Mouse (Mus musculus): ENCODE measurements at regions not wholly inside any gene's neighbourhood (a gene's known extent, or its start where the extent isn't known, plus 50 kb on each side); places are given as distances from the start of the nearest gene placed in this dataset.

GRCm38 (mm10) chr11:90126289-90126688, 61.2 kb upstream of the Gm45716 start:
- 54% methylated on average over 4 of the region's 4 CpGs for WGBS
- no peak overlapping the region for H3K9ac ChIP-seq (replicated peaks; ENCODE audit: low read depth, low read length)
- ATAC-seq (ENCODE audit: insufficient number of reproducible peaks, insufficient read depth, low FRiP score, low read depth) = no peak
- 0 out of 2 replicates have a peak, but pooled peaks cover 3% of the 10 kb centered on the region for H3K4me1 ChIP-seq (ENCODE audit: control insufficient read depth, insufficient read depth, low read length)
- no peaks in the 10 kb centered on the region for H3K36me3 ChIP-seq (ENCODE audit: control insufficient read depth, insufficient read depth, low read length)
- no peaks in the 10 kb centered on the region for H3K27me3 ChIP-seq (ENCODE audit: control insufficient read depth, insufficient read depth, low read length)
- no peak overlapping the region for H3K4me2 ChIP-seq (replicated peaks; ENCODE audit: low read depth, low read length)
- H3K9me3 ChIP-seq (ENCODE audit: control insufficient read depth, low read depth, low read length) = no peaks in the 10 kb centered on the region
- H3K27ac ChIP-seq (ENCODE audit: low read length) = no peak overlapping the region
- no peak overlapping the region for H3K4me3 ChIP-seq (ENCODE audit: low read depth, low read length)

GRCm38 (mm10) chr11:90128865-90129415, 58.5 kb upstream of the Gm45716 start:
- Histone ChIP-seq H3K36me3 (ENCODE audit: control insufficient read depth, insufficient read depth, low read length) (no peaks in the 10 kb centered on the region), H3K4me3 (ENCODE audit: low read depth, low read length) (no peak overlapping the region), H3K9me3 (ENCODE audit: control insufficient read depth, low read depth, low read length) (no peaks in the 10 kb centered on the region), H3K27me3 (ENCODE audit: control insufficient read depth, insufficient read depth, low read length) (no peaks in the 10 kb centered on the region), H3K9ac (replicated peaks; ENCODE audit: low read depth, low read length) (no peak overlapping the region), H3K4me1 (ENCODE audit: control insufficient read depth, insufficient read depth, low read length) (0 out of 2 replicates have a peak, but pooled peaks cover 3% of the 10 kb centered on the region), H3K4me2 (replicated peaks; ENCODE audit: low read depth, low read length) (no peak overlapping the region), H3K27ac (ENCODE audit: low read length) (no peak overlapping the region)
- no peak for ATAC-seq (ENCODE audit: insufficient number of reproducible peaks, insufficient read depth, low FRiP score, low read depth)
- WGBS = 83% methylated on average over 7 of the region's 7 CpGs

GRCm38 (mm10) chr11:90129793-90130624, 57.5 kb upstream of the Gm45716 start:
- peak; percentile 79; the same call in 1 of the 2 replicates for ATAC-seq (ENCODE audit: insufficient number of reproducible peaks, insufficient read depth, low FRiP score, low read depth)
- Histone ChIP-seq H3K9ac (replicated peaks; ENCODE audit: low read depth, low read length) (no peak overlapping the region), H3K36me3 (ENCODE audit: control insufficient read depth, insufficient read depth, low read length) (no peaks in the 10 kb centered on the region), H3K4me3 (ENCODE audit: low read depth, low read length) (no peak overlapping the region), H3K4me2 (replicated peaks; ENCODE audit: low read depth, low read length) (peak overlapping the region; percentile 11; the same call in 1 of the 2 replicates), H3K27me3 (ENCODE audit: control insufficient read depth, insufficient read depth, low read length) (no peaks in the 10 kb centered on the region), H3K27ac (ENCODE audit: low read length) (peak overlapping the region; percentile 61; the same call in 1 of the 2 replicates), H3K4me1 (ENCODE audit: control insufficient read depth, insufficient read depth, low read length) (0 out of 2 replicates have a peak, but pooled peaks cover 3% of the 10 kb centered on the region), H3K9me3 (ENCODE audit: control insufficient read depth, low read depth, low read length) (no peaks in the 10 kb centered on the region)
- 29% methylated on average over 12 of the region's 12 CpGs for WGBS

GRCm38 (mm10) chr11:90130635-90131034, 56.8 kb upstream of the Gm45716 start:
- Histone ChIP-seq H3K27ac (ENCODE audit: low read length) (0 out of 2 replicates have a peak overlapping the region, but pooled peaks have one; percentile 61), H3K4me3 (ENCODE audit: low read depth, low read length) (no peak overlapping the region), H3K36me3 (ENCODE audit: control insufficient read depth, insufficient read depth, low read length) (no peaks in the 10 kb centered on the region), H3K9ac (replicated peaks; ENCODE audit: low read depth, low read length) (no peak overlapping the region), H3K4me2 (replicated peaks; ENCODE audit: low read depth, low read length) (peak overlapping the region; percentile 11; the same call in 1 of the 2 replicates), H3K4me1 (ENCODE audit: control insufficient read depth, insufficient read depth, low read length) (0 out of 2 replicates have a peak, but pooled peaks cover 3% of the 10 kb centered on the region), H3K9me3 (ENCODE audit: control insufficient read depth, low read depth, low read length) (no peaks in the 10 kb centered on the region), H3K27me3 (ENCODE audit: control insufficient read depth, insufficient read depth, low read length) (no peaks in the 10 kb centered on the region)
- ATAC-seq (ENCODE audit: insufficient number of reproducible peaks, insufficient read depth, low FRiP score, low read depth) = no peak
- 40% methylated on average over 1 of the region's 1 CpGs for WGBS

GRCm38 (mm10) chr11:90132579-90132978, 54.9 kb upstream of the Gm45716 start:
- WGBS = 76% methylated on average over 5 of the region's 5 CpGs
- Histone ChIP-seq H3K4me1 (ENCODE audit: control insufficient read depth, insufficient read depth, low read length) (0 out of 2 replicates have a peak, but pooled peaks cover 3% of the 10 kb centered on the region), H3K36me3 (ENCODE audit: control insufficient read depth, insufficient read depth, low read length) (no peaks in the 10 kb centered on the region), H3K27ac (ENCODE audit: low read length) (no peak overlapping the region), H3K27me3 (ENCODE audit: control insufficient read depth, insufficient read depth, low read length) (no peaks in the 10 kb centered on the region), H3K4me3 (ENCODE audit: low read depth, low read length) (no peak overlapping the region), H3K9ac (replicated peaks; ENCODE audit: low read depth, low read length) (no peak overlapping the region), H3K4me2 (replicated peaks; ENCODE audit: low read depth, low read length) (no peak overlapping the region), H3K9me3 (ENCODE audit: control insufficient read depth, low read depth, low read length) (no peaks in the 10 kb centered on the region)
- no peak for ATAC-seq (ENCODE audit: insufficient number of reproducible peaks, insufficient read depth, low FRiP score, low read depth)

DNA sequence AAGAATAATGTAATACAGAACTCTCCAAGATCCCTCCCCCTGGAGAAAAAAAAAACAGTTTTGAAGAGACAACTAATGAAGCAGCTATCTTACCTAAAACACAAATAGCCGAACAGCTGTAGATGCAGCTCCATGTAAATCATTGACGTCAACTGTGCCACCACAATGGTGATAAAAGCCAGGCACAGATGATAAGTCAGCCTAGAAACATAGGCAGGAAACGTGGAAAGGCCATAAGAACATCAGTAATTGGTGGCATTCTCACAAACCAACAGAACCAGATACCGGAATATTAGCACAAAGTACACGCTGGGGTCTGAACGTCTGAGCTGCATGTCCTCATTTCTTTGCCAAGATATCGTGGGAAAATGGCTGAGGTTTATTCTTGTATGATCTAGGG, 51.2 kb upstream of the Gm45716 start:
- no peaks in the 10 kb centered on the region for H3K36me3 ChIP-seq (ENCODE audit: control insufficient read depth, insufficient read depth, low read length)
- H3K27ac ChIP-seq (ENCODE audit: low read length) = no peak overlapping the region
- no peak overlapping the region for H3K4me2 ChIP-seq (replicated peaks; ENCODE audit: low read depth, low read length)
- no peak overlapping the region for H3K4me3 ChIP-seq (ENCODE audit: low read depth, low read length)
- H3K9me3 ChIP-seq (ENCODE audit: control insufficient read depth, low read depth, low read length) = no peaks in the 10 kb centered on the region
- H3K4me1 ChIP-seq (ENCODE audit: control insufficient read depth, insufficient read depth, low read length) = no peaks in the 10 kb centered on the region
- no peak for ATAC-seq (ENCODE audit: insufficient number of reproducible peaks, insufficient read depth, low FRiP score, low read depth)
- no peak overlapping the region for H3K9ac ChIP-seq (replicated peaks; ENCODE audit: low read depth, low read length)
- WGBS = 72% methylated on average over 7 of the region's 7 CpGs
- H3K27me3 ChIP-seq (ENCODE audit: control insufficient read depth, insufficient read depth, low read length) = no peaks in the 10 kb centered on the region

Measured in stomach, embryonic 14.5 days (tissue).